Mouse (Mus musculus): Measurements from ENCODE around the gene Necab2.

The Necab2 gene

GRCm38 (mm10) chr8:119446211-119446989 lies at the start of gene Necab2:
Gene Necab2, plus strand, starts transcription at chr8:119446719.
- in situ Hi-C loops (cut with MboI), result no loop called here

- in situ Hi-C loops (cut with MboI), result loop anchor here (10.0 kb wide), 1 partner anchor 206 kb away; the partner anchor contains the start of gene Taf1c
Measured at GRCm38 (mm10) chr8:119398558-119398957, 48.0 kb upstream of the Necab2 start.

GRCm38 (mm10) chr8:119399255-119399654 lies 47.3 kb upstream of the Necab2 start:
- in situ Hi-C loops (cut with MboI), result loop anchor here (10.0 kb wide), 1 partner anchor 206 kb away; the partner anchor contains the start of gene Taf1c

GRCm38 (mm10) chr8:119400122-119400671 lies 46.3 kb upstream of the Necab2 start:
- in situ Hi-C loops (cut with MboI), result no loop called here

- in situ Hi-C loops (cut with MboI), result no loop called here
Measured at GRCm38 (mm10) chr8:119400904-119401303, 45.6 kb upstream of the Necab2 start.

GRCm38 (mm10) chr8:119403912-119404311 lies 42.6 kb upstream of the Necab2 start:
- in situ Hi-C loops (cut with MboI), result no loop called here

GRCm38 (mm10) chr8:119404648-119405047 lies 41.9 kb upstream of the Necab2 start:
- in situ Hi-C loops (cut with MboI), result no loop called here

GRCm38 (mm10) chr8:119408311-119408710 lies 38.2 kb upstream of the Necab2 start:
- in situ Hi-C loops (cut with MboI), result no loop called here

- in situ Hi-C loops (cut with MboI), result loop anchor here (5.0 kb wide), 1 partner anchor 85 kb away; no protein-coding TSS in a partner anchor
Measured at GRCm38 (mm10) chr8:119412037-119412734, 34.3 kb upstream of the Necab2 start.

GRCm38 (mm10) chr8:119412735-119413498 lies 33.6 kb upstream of the Necab2 start:
- in situ Hi-C loops (cut with MboI), result loop anchor here (5.0 kb wide), 1 partner anchor 84 kb away; no protein-coding TSS in a partner anchor

GRCm38 (mm10) chr8:119413605-119414004 lies 32.9 kb upstream of the Necab2 start:
- in situ Hi-C loops (cut with MboI), result loop anchor here (5.0 kb wide), 1 partner anchor 84 kb away; no protein-coding TSS in a partner anchor

- in situ Hi-C loops (cut with MboI), result no loop called here
Measured at GRCm38 (mm10) chr8:119420318-119420717, 26.2 kb upstream of the Necab2 start.

- in situ Hi-C loops (cut with MboI), result no loop called here
Measured at GRCm38 (mm10) chr8:119421603-119422122, 24.9 kb upstream of the Necab2 start.

GRCm38 (mm10) chr8:119422123-119422711 lies 24.3 kb upstream of the Necab2 start:
- in situ Hi-C loops (cut with MboI), result no loop called here

GRCm38 (mm10) chr8:119423631-119424141 lies 22.8 kb upstream of the Necab2 start:
- in situ Hi-C loops (cut with MboI), result no loop called here

- in situ Hi-C loops (cut with MboI), result no loop called here
Measured at GRCm38 (mm10) chr8:119424199-119424733, 22.3 kb upstream of the Necab2 start.

GRCm38 (mm10) chr8:119424740-119425139 lies 21.8 kb upstream of the Necab2 start:
- in situ Hi-C loops (cut with MboI), result no loop called here

GRCm38 (mm10) chr8:119425533-119425932 lies 21.0 kb upstream of the Necab2 start:
- in situ Hi-C loops (cut with MboI), result no loop called here

- in situ Hi-C loops (cut with MboI), result no loop called here
Measured at GRCm38 (mm10) chr8:119426069-119426735, 20.3 kb upstream of the Necab2 start.

Data from mature B cell (primary cell).